Mouse (Mus musculus) Patski (cell line): ENCODE measurements around the gene Parp16. TPM values are rescaled to one million over a fixed set of nuclear protein-coding genes. Genes with fewer than 3 reads are reported as not detected.
A peak's percentile ranks its signal among the peaks of the same experiment; 100 is the strongest.

ENCODE experiments used
- ATAC-seq: fragments of 100-300 bp; one replicate; pipeline ENCODE4 v1.8.0; 2021
- CTCF ChIA-PET: fragments of 350-600 bp; sonication (Branson Sonifier 250); formaldehyde crosslinking; loops from one replicate; lab custom pipeline; 2022; ENCODE audit warnings: inconsistent platforms; lab: Charles Lee
- POLR2A ChIA-PET: fragments of 350-600 bp; sonication (Branson Sonifier 250); formaldehyde crosslinking; loops from one replicate; lab custom pipeline; 2022; ENCODE audit warnings: antibody characterized with exemption, inconsistent platforms; lab: Charles Lee
- DNase-seq: peaks from one replicate; pipeline ENCODE4 v3.0.0-alpha.2; 2011; ENCODE audit warnings: low read depth, low spot score
- H3K27me3 ChIP-seq: fragments of 371-371 bp; one replicate; pipeline ENCODE4 v1.5.1; 2021
- CTCF ChIP-seq: fragments of 100-300 bp; IDR thresholded peaks from one replicate; pipeline ENCODE4 v1.5.1; 2021
- in situ Hi-C: fragments of 300-500 bp; cut with MboI; formaldehyde crosslinking; loops from 3 replicates; pipeline ENCODE4 v1.11.1; 2018; ENCODE audit warnings: low pct_unique_long_range_greater_than_20kb, mixed read lengths
- polyA plus RNA-seq: library from polyadenylated mRNA; unstranded; gene quantifications from one replicate; pipeline ENCODE4 v1.2.3, GENCODE M21; 2021

Gene Parp16
- polyA plus RNA-seq, 1 experiment from 2014 or later, result 7.0 TPM

DNA sequence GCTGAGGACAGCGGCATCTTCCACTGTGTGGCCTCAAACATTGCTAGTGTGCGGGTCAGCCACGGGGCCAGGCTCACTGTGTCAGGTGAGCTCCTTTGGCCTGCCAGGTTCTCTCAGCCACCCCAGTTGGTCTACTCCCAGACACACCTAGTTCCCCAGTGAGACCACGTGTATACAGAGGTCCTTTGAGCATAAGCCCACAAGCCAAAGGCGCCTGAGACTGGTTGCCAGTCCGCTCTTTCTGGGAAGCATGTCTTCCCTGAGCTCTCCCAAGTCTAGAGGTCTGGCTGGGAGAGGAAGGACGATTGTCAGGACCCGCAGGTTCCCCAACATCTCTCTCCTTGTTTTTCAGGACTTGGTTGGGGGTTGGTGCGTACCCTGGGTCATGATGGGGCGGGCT lies 17.2 kb upstream of the Parp16 start:
- peaks cover 33% of the 10 kb centered on the region for H3K27me3 ChIP-seq
- CTCF ChIA-PET, result no interaction called here
- in situ Hi-C loops, result no loop called here
- ATAC-seq, result no peak
- POLR2A ChIA-PET, result interaction anchor here (1.6 kb wide), 1 partner anchor 9 kb away, joined by 4 read pairs; no protein-coding TSS in a partner anchor
- DNase-seq, result no peak
- no peak for TF ChIP-seq CTCF

DNA sequence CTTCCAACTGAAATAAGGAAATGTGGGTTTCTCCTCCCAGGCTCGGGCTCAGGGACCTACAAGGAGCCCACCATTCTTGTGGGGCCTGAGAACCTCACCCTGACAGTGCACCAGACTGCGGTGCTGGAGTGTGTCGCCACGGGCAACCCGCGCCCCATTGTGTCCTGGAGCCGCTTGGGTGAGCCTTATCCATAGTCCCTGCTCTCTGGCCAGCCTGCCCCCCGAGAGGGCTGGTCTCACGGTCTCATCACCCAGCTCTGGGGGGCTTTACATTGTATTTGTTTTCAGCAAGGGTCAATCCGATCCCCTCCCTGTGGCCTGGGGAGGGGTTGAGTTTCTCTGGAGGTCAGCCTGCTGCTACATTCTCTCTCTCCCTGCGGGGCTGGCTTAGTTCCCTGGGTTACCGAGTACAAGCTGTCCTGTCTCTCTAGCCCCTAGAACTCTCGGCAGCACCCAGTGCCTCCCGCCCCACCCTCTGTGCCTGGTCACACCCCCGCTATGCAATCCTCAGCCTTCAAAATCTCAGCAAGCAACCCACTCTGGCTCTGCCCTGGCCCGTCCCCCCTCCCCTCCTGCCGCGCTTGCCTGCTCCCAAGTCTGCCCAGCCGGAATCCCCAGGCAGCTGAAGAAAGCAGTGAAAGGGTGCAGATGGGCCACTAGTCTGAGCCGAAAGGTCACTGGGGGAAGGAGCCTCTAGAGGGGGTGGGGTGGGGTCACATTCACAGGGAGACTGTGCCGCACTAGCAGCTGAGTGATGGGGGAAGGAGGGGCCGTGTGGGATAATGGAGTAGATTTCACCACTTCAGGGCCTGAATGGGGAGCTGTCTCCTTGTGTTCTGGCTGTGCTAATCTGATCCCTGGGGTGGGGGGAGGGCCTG lies 16.6 kb upstream of the Parp16 start:
- peak; percentile 1 for ATAC-seq
- peaks cover 36% of the 10 kb centered on the region for H3K27me3 ChIP-seq
- ChIA-PET POLR2A (interaction anchor here (0.6 to 1.6 kb wide), 2 partner anchors 10 to 251 kb away, joined by 3 to 4 read pairs; no protein-coding TSS in a partner anchor), CTCF (no interaction called here)
- no peak for TF ChIP-seq CTCF
- DNase-seq, result no peak
- in situ Hi-C loops, result no loop called here

DNA sequence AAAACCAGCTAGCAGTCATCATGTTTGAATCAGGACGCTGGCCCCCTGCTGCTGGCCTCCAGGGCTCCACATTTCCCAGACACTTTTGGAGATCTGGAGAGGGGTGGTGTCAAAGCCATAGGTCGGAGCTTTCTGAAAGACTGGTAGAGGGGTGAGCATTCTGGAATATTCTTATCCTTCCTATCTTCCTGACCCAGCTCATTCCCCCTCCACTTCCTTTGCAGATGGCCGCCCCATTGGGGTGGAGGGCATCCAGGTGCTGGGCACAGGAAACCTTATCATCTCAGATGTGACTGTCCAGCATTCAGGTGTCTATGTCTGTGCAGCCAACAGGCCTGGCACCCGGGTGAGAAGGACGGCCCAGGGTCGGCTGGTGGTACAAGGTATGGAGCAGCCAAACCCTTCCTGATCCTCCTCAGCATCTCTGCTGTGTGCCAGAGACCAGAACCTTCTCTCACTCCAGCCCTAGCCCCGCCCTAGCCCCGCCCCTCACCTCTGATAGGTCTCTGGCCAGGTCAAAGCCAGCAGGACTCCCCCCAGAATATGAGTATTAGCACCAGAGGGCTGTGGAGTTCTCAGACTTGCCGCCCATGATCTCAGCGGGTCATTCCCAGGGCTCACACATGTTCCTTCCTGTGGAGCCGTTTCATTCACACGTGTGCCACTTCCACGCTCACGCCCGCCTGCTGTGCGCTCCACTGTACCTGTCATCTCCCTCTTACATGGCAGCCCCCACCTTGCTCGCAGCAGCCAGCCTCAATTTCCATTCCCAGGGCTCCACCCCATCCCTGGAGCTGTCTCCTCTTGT lies 15.1 kb upstream of the Parp16 start:
- no peak for ATAC-seq
- no peak for TF ChIP-seq CTCF

DNA sequence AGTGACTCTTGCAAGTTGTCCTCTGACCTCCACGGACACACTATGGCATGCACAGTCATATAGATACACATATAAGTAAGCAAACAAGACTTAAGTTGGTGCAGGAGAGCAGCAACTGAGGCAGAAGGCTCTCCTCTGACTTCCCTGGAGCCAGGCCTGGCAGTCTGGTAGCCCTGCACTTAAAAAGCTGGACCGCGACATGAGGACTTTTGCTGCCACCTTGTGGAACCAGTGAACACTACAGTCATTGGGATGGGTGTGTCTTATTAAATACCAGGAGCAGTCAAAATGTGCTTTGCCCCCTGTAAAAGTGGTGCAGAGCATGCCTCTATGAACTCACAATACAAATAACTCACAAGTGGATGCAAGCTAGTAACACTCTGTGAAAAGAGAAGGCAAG lies 6.6 kb upstream of the Parp16 start:
- DNase-seq (no peak), ATAC-seq (no peak)
- POLR2A ChIA-PET, result no interaction called here
- no peak for TF ChIP-seq CTCF
- in situ Hi-C loops, result no loop called here
- H3K27me3 ChIP-seq, result peaks cover 8% of the 10 kb centered on the region
- CTCF ChIA-PET, result interaction anchor here (0.8 to 3.7 kb wide), 3 partner anchors 12 to 93 kb away, joined by 3 to 11 read pairs (median 4); no protein-coding TSS in a partner anchor

More for the DNA sequence above, 15.1 kb upstream of the Parp16 start:
- H3K27me3 ChIP-seq, result peaks cover 38% of the 10 kb centered on the region
- ChIA-PET POLR2A (interaction anchor here (0.7 to 1.6 kb wide), 2 partner anchors 11 to 35 kb away, joined by 3 to 4 read pairs; no protein-coding TSS in a partner anchor), CTCF (no interaction called here)
- no peak for DNase-seq
- in situ Hi-C loops, result no loop called here

DNA sequence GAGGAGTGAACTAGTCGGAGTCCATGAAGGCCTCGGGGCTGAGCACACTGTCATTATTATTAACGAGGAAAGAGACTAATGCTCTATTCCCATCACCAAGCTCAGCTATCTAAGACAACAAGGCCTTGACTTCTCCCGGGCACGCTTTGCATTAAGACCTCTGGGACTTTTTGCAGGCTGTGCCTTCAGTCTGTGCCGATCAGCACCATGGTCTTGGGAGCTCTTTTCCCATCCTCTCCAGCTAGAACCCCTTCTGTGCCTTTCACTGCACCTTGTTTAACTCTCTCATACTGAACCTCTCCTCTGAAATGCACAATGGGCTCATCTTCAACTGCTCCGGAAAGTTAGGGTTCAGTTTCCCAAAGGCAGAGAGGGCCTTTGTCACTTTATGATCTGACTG lies 4.8 kb upstream of the Parp16 start:
- CTCF ChIA-PET, result no interaction called here
- DNase-seq (no peak), ATAC-seq (no peak)
- TF ChIP-seq CTCF, result no peak
- in situ Hi-C loops, result loop anchor here (5.0 kb wide), 1 partner anchor 58 kb away; no protein-coding TSS in a partner anchor
- peaks cover 3% of the 10 kb centered on the region for H3K27me3 ChIP-seq
- POLR2A ChIA-PET, result no interaction called here

DNA sequence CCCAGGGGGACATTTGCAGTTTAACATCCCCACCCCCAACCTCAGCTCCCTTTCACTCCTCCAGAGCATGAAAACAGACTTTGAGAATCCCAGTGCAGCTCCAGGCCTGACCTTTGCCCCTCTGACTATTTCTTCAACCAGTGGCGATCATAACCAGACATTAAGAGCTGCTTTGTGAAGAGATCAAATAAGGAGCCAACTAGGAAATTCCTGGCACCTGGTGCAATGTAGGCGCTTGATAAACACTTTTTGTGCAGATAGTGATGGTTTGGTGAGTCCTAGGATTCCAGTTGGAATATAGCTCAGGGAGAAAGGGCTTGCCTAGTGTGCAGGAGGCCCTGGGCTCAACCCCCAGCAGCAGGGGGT lies 3.8 kb upstream of the Parp16 start:
- DNase-seq, result no peak
- POLR2A ChIA-PET, result interaction anchor here (0.9 kb wide), 1 partner anchor 57 kb away, joined by 3 read pairs; no protein-coding TSS in a partner anchor
- in situ Hi-C loops, result loop anchor here (5.0 kb wide), 1 partner anchor 59 kb away; no protein-coding TSS in a partner anchor

DNA sequence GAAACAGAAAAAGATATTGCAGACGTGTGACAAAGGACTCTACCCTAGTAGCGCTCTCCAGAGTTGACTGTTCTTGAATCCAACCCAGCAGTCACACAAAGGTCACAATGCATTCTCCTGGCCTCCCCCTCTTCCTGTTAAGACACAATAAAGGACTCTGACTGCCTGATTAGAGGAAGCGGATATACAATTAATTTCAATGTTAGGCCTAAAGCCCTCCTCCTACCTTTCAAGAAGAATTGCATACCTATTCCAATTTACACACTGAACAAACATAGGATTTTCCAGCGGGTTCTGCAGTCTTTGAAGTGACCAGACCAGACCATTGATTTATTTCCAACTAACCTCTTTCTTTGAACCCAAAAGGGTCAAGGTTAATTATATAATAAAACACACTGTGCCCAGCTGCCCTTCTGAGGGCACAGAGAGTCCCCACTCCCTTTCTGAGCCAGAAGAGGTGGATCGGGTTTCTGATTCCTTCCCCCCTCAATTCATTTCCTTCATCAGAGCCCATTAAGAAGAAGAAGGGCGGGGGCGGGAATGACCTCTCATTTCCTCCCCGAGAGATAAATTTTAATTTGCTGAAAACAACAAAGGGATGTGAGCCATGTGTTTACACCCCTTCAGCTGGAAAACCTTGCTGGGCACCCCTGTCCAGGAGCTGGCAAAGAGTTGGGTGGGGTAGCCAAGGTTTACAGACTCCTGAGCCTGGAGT lies 3.2 kb upstream of the Parp16 start:
- no peaks in the 10 kb centered on the region for H3K27me3 ChIP-seq
- TF ChIP-seq CTCF, result no peak
- CTCF ChIA-PET, result interaction anchor here (0.5 kb wide), 1 partner anchor 486 kb away, joined by 3 read pairs; no protein-coding TSS in a partner anchor
- ATAC-seq (no peak), DNase-seq (no peak)
- in situ Hi-C loops, result loop anchor here (5.0 kb wide), 1 partner anchor 60 kb away; no protein-coding TSS in a partner anchor
- POLR2A ChIA-PET, result interaction anchor here (0.9 kb wide), 1 partner anchor 58 kb away, joined by 3 read pairs; no protein-coding TSS in a partner anchor

More for the DNA sequence above, 3.8 kb upstream of the Parp16 start:
- TF ChIP-seq CTCF, result no peak
- CTCF ChIA-PET, result interaction anchor here (0.5 kb wide), 1 partner anchor 486 kb away, joined by 3 read pairs; no protein-coding TSS in a partner anchor
- ATAC-seq, result no peak
- no peaks in the 10 kb centered on the region for H3K27me3 ChIP-seq

DNA sequence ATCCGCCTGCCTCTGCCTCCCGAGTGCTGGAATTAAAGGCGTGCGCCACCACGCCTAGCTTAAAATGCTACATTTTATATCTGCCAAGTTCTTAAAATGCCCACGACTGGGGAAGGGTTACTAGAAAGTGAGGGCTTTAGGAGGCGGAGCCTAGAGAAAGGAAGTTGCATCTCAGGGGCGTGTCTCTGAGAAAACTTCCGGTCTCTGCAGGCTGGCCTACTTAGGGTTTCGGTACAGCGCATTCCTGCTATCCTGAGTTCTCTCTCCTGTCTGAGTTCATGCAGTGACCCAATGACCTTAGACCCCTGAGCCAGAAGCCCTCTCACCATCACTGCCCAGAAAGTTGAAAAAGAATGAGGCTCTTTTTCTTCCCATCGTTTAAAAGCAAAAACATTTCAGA lies 1.9 kb upstream of the Parp16 start:
- POLR2A ChIA-PET, result no interaction called here
- DNase-seq (no peak), ATAC-seq (no peak)
- CTCF ChIA-PET, result no interaction called here
- no peaks in the 10 kb centered on the region for H3K27me3 ChIP-seq
- in situ Hi-C loops, result loop anchor here (5.0 kb wide), 1 partner anchor 61 kb away; no protein-coding TSS in a partner anchor
- no peak for TF ChIP-seq CTCF

DNA sequence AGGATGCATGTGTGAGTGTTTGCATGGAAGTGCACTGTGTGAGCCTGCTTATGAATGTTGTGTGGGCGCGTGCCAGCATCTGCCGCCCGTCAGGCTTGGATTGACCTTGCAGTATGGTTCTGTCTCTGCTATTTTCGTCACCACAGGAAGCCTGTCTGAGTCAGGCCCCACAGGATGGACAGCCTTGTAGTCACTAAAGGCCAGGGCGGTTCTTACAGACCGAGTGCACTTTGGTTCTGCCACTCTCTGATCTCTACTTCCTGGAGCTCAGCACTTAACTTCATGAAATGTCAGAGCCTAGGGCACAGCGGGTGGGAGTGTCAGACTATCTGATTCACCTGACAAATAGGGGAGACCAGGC lies 448 bp downstream of the Parp16 start:
- in situ Hi-C loops, result no loop called here
- ATAC-seq, result no peak
- no peaks in the 10 kb centered on the region for H3K27me3 ChIP-seq
- CTCF ChIA-PET, result interaction anchor here (1.7 to 3.4 kb wide), 3 partner anchors 20 to 94 kb away, joined by 7 to 22 read pairs (median 10); no protein-coding TSS in a partner anchor
- no peak for DNase-seq
- POLR2A ChIA-PET, result interaction anchor here (0.6 kb wide), 1 partner anchor 9 kb away, joined by 4 read pairs; no protein-coding TSS in a partner anchor
- no peak for TF ChIP-seq CTCF
